Mouse (Mus musculus) hindbrain, embryonic 12.5 days (tissue): Measurements from ENCODE around the gene Oasl2. TPM values are rescaled to one million over a fixed set of nuclear protein-coding genes. Genes with fewer than 3 reads are reported as not detected.
"Not testable (repeated sequence)": the region's sequence is repeated elsewhere in the genome, so short reads cannot be mapped to it uniquely, and the experiment has no call there.

Source experiments
- ATAC-seq: fragments of 200-750 bp; cut with Nextera tagmentation; 2 replicates; pipeline ENCODE4 v1.8.0; 2017; ENCODE audit warnings: moderate TSS enrichment; ENCODE audit not compliant: low FRiP score
- H3K27ac ChIP-seq: fragments of 300-500 bp; sonication (generic); 2 replicates; pipeline ENCODE4 v1.5.1; 2016; ENCODE audit warnings: mild to moderate bottlenecking
- H3K27me3 ChIP-seq: fragments of 300-500 bp; sonication (generic); 2 replicates; pipeline ENCODE4 v1.6.1; 2016; ENCODE audit warnings: mild to moderate bottlenecking
- H3K36me3 ChIP-seq: fragments of 300-500 bp; sonication (generic); 2 replicates; pipeline ENCODE4 v1.6.1; 2016; ENCODE audit warnings: mild to moderate bottlenecking
- H3K4me1 ChIP-seq: fragments of 300-500 bp; sonication (generic); 2 replicates; pipeline ENCODE4 v1.6.1; 2016
- H3K4me2 ChIP-seq: fragments of 300-500 bp; sonication (generic); replicated peaks from 2 replicates; pipeline ENCODE4 v1.6.1; 2016; ENCODE audit warnings: mild to moderate bottlenecking
- H3K4me3 ChIP-seq: fragments of 300-500 bp; sonication (generic); 2 replicates; pipeline ENCODE4 v1.5.1; 2016; ENCODE audit warnings: mild to moderate bottlenecking
- H3K9ac ChIP-seq: fragments of 300-500 bp; sonication (generic); 2 replicates; pipeline ENCODE4 v1.6.1; 2016; ENCODE audit warnings: mild to moderate bottlenecking, moderate library complexity
- H3K9me3 ChIP-seq: fragments of 300-500 bp; sonication (generic); replicated peaks from 2 replicates; pipeline ENCODE4 v1.6.1; 2016; ENCODE audit warnings: mild to moderate bottlenecking
- WGBS: fragments of 180-500 bp; shearing (Covaris S2); methylation state at CpG from one replicate; pipeline ENCODE4 v1.1.7; 2016; 5-methylcytosine and 5-hydroxymethylcytosine counted together
- polyA plus RNA-seq: library from polyadenylated mRNA; unstranded; fragments of >200 nt; fragmentation: Nextera tagmentation; extraction: Ambion mirVana; gene quantifications from 2 replicates; pipeline ENCODE4 v1.2.1, GENCODE M21; 2016

The Oasl2 gene
- polyA plus RNA-seq, 1 experiment from 2014 or later = 3.0 TPM

GRCm38 (mm10) chr5:114917357-114917756 is 20.6 kb downstream of the Oasl2 start:
- not testable (repeated sequence) for H3K9me3 ChIP-seq, H3K4me2 ChIP-seq, H3K4me1 ChIP-seq, H3K27me3 ChIP-seq, H3K9ac ChIP-seq, H3K27ac ChIP-seq, ATAC-seq, H3K36me3 ChIP-seq, H3K4me3 ChIP-seq
- 94% methylated on average over 5 of the region's 5 CpGs for WGBS

GRCm38 (mm10) chr5:114921551-114922365 is 25.0 kb downstream of the Oasl2 start:
- 0 out of 2 replicates have a peak, but pooled peaks cover 5% of the 10 kb centered on the region for H3K4me1 ChIP-seq
- H3K4me2 ChIP-seq = no peak overlapping the region
- H3K9me3 ChIP-seq = no peaks in the 10 kb centered on the region
- no peaks in the 10 kb centered on the region for H3K27me3 ChIP-seq
- no peak overlapping the region for H3K4me3 ChIP-seq
- no peak overlapping the region for H3K9ac ChIP-seq
- H3K36me3 ChIP-seq = no peaks in the 10 kb centered on the region
- WGBS = 83% methylated on average over 19 of the region's 19 CpGs
- no peak for ATAC-seq
- H3K27ac ChIP-seq = no peak overlapping the region

- no peak overlapping the region for H3K27ac ChIP-seq
- 63% methylated on average over 10 of the region's 10 CpGs for WGBS
- H3K4me3 ChIP-seq = no peak overlapping the region
- no peak overlapping the region for H3K4me2 ChIP-seq
- 0 out of 2 replicates have a peak, but pooled peaks cover 5% of the 10 kb centered on the region for H3K4me1 ChIP-seq
- no peaks in the 10 kb centered on the region for H3K9me3 ChIP-seq
- no peaks in the 10 kb centered on the region for H3K27me3 ChIP-seq
- no peak for ATAC-seq
- H3K9ac ChIP-seq = no peak overlapping the region
- no peaks in the 10 kb centered on the region for H3K36me3 ChIP-seq
Measured at GRCm38 (mm10) chr5:114922366-114922731, 25.6 kb downstream of the Oasl2 start.

GRCm38 (mm10) chr5:114922998-114923473 is 26.3 kb downstream of the Oasl2 start, which contains the start of gene Oasl1:
Oasl1 (plus strand) TSS chr5:114923240.
- H3K4me2 ChIP-seq = peak within 1 kb of the TSS; percentile 18
- ATAC-seq = no peak
- 0 out of 2 replicates have a peak, but pooled peaks cover 5% of the 10 kb centered on the region for H3K4me1 ChIP-seq
- no peak within 1 kb of the TSS for H3K9ac ChIP-seq
- 59% methylated on average over 15 of the region's 15 CpGs for WGBS
- H3K4me3 ChIP-seq = no peak within 1 kb of the TSS
- no peaks in the 10 kb centered on the region for H3K9me3 ChIP-seq
- no peaks in the 10 kb centered on the region for H3K27me3 ChIP-seq
- no peaks in the 10 kb centered on the region for H3K36me3 ChIP-seq
- no peak within 1 kb of the TSS for H3K27ac ChIP-seq

- no peak overlapping the region for H3K27ac ChIP-seq
- H3K36me3 ChIP-seq = no peaks in the 10 kb centered on the region
- no peak overlapping the region for H3K4me2 ChIP-seq
- H3K9me3 ChIP-seq = no peaks in the 10 kb centered on the region
- no peaks in the 10 kb centered on the region for H3K27me3 ChIP-seq
- ATAC-seq = no peak
- H3K4me3 ChIP-seq = no peak overlapping the region
- H3K4me1 ChIP-seq = 0 out of 2 replicates have a peak, but pooled peaks cover 5% of the 10 kb centered on the region
- no peak overlapping the region for H3K9ac ChIP-seq
- 53% methylated on average over 1 of the region's 1 CpGs for WGBS
Measured at GRCm38 (mm10) chr5:114926153-114926684, 29.5 kb downstream of the Oasl2 start.

- H3K27me3 ChIP-seq = no peaks in the 10 kb centered on the region
- H3K4me3 ChIP-seq = no peak overlapping the region
- H3K4me1 ChIP-seq = 0 out of 2 replicates have a peak, but pooled peaks cover 5% of the 10 kb centered on the region
- no peaks in the 10 kb centered on the region for H3K36me3 ChIP-seq
- ATAC-seq = no peak
- H3K9me3 ChIP-seq = no peaks in the 10 kb centered on the region
- no peak overlapping the region for H3K9ac ChIP-seq
- WGBS = 82% methylated on average over 9 of the region's 9 CpGs
- no peak overlapping the region for H3K4me2 ChIP-seq
- no peak overlapping the region for H3K27ac ChIP-seq
Measured at GRCm38 (mm10) chr5:114926753-114927152, 30.0 kb downstream of the Oasl2 start.

GRCm38 (mm10) chr5:114931626-114932025 is 34.9 kb downstream of the Oasl2 start:
- 0 out of 2 replicates have a peak, but pooled peaks cover 5% of the 10 kb centered on the region for H3K4me1 ChIP-seq
- H3K9me3 ChIP-seq = no peaks in the 10 kb centered on the region
- no peak for ATAC-seq
- no peak overlapping the region for H3K4me3 ChIP-seq
- H3K27me3 ChIP-seq = no peaks in the 10 kb centered on the region
- no peaks in the 10 kb centered on the region for H3K36me3 ChIP-seq
- 58% methylated on average over 5 of the region's 5 CpGs for WGBS
- H3K9ac ChIP-seq = no peak overlapping the region
- no peak overlapping the region for H3K4me2 ChIP-seq
- no peak overlapping the region for H3K27ac ChIP-seq

- Histone ChIP-seq H3K9me3 (no peaks in the 10 kb centered on the region), H3K27ac (no peak overlapping the region), H3K4me3 (no peak overlapping the region), H3K9ac (no peak overlapping the region), H3K36me3 (no peaks in the 10 kb centered on the region), H3K27me3 (no peaks in the 10 kb centered on the region), H3K4me1 (0 out of 2 replicates have a peak, but pooled peaks cover 5% of the 10 kb centered on the region), H3K4me2 (no peak overlapping the region)
- no peak for ATAC-seq
- WGBS = 85% methylated on average over 8 of the region's 8 CpGs
Measured at GRCm38 (mm10) chr5:114933206-114933605, 36.5 kb downstream of the Oasl2 start.

- H3K4me2 ChIP-seq = no peak overlapping the region
- WGBS = 16% methylated on average over 3 of the region's 3 CpGs
- H3K27ac ChIP-seq = no peak overlapping the region
- 0 out of 2 replicates have a peak, but pooled peaks cover 5% of the 10 kb centered on the region for H3K4me1 ChIP-seq
- no peaks in the 10 kb centered on the region for H3K36me3 ChIP-seq
- ATAC-seq = peak; percentile 56; the same call in 1 of the 2 replicates
- H3K9me3 ChIP-seq = no peaks in the 10 kb centered on the region
- H3K9ac ChIP-seq = no peak overlapping the region
- H3K4me3 ChIP-seq = no peak overlapping the region
- H3K27me3 ChIP-seq = no peaks in the 10 kb centered on the region
Measured at GRCm38 (mm10) chr5:114935838-114936237, 39.1 kb downstream of the Oasl2 start.

- H3K36me3 ChIP-seq, H3K27me3 ChIP-seq, ATAC-seq, H3K4me3 ChIP-seq, H3K9ac ChIP-seq, H3K4me2 ChIP-seq, H3K9me3 ChIP-seq, H3K4me1 ChIP-seq, H3K27ac ChIP-seq: not testable (repeated sequence)
- WGBS = 58% methylated on average over 3 of the region's 3 CpGs
Measured at GRCm38 (mm10) chr5:114941138-114941537, 44.4 kb downstream of the Oasl2 start.

- peak within 1 kb of the TSS; percentile 90 for H3K4me3 ChIP-seq
- peak; percentile 88 for ATAC-seq
- H3K36me3 ChIP-seq = peaks cover 19% of the 10 kb centered on the region
- peak within 1 kb of the TSS; percentile 89 for H3K27ac ChIP-seq
- no peaks in the 10 kb centered on the region for H3K27me3 ChIP-seq
- H3K4me2 ChIP-seq = peak within 1 kb of the TSS; percentile 82
- H3K4me1 ChIP-seq = peaks cover 10% of the 10 kb centered on the region
- 1% methylated on average over 39 of the region's 39 CpGs for WGBS
- H3K9ac ChIP-seq = peak within 1 kb of the TSS; percentile 88
- no peaks in the 10 kb centered on the region for H3K9me3 ChIP-seq
Measured at GRCm38 (mm10) chr5:114942074-114942765, 45.5 kb downstream of the Oasl2 start, which contains the start of gene 2210016L21Rik. 2210016L21Rik (plus strand) TSS chr5:114942158.

GRCm38 (mm10) chr5:114942766-114943130 is 46.0 kb downstream of the Oasl2 start:
- Histone ChIP-seq H3K4me3 (peak overlapping the region; percentile 90), H3K36me3 (peaks cover 24% of the 10 kb centered on the region), H3K4me1 (peaks cover 10% of the 10 kb centered on the region), H3K27ac (no peak overlapping the region), H3K9ac (peak overlapping the region; percentile 88), H3K27me3 (no peaks in the 10 kb centered on the region), H3K4me2 (peak overlapping the region; percentile 82), H3K9me3 (no peaks in the 10 kb centered on the region)
- no peak for ATAC-seq
- 44% methylated on average over 4 of the region's 4 CpGs for WGBS
